Mouse (Mus musculus): ENCODE measurements around the gene Kdelr3.

The Kdelr3 gene

GRCm38 (mm10) chr15:79511553-79512320 is 4.5 kb upstream of the Kdelr3 start:
- peak; percentile 89 for DNase-seq

- DNase-seq, result no peak
Measured at GRCm38 (mm10) chr15:79513940-79514339, 2.3 kb upstream of the Kdelr3 start.

GRCm38 (mm10) chr15:79517710-79518109 is 1.5 kb downstream of the Kdelr3 start:
- DNase-seq, result no peak

- no peak for DNase-seq
Measured at GRCm38 (mm10) chr15:79518571-79518970, 2.4 kb downstream of the Kdelr3 start.

GRCm38 (mm10) chr15:79519400-79520220 is 3.4 kb downstream of the Kdelr3 start:
- no peak for DNase-seq

GRCm38 (mm10) chr15:79525564-79525963 is 9.4 kb downstream of the Kdelr3 start:
- DNase-seq, result no peak

- no peak for DNase-seq
Measured at GRCm38 (mm10) chr15:79525979-79526768, 10.0 kb downstream of the Kdelr3 start.

GRCm38 (mm10) chr15:79527192-79527591 is 11.0 kb downstream of the Kdelr3 start:
- no peak for DNase-seq

- DNase-seq, result no peak
Measured at GRCm38 (mm10) chr15:79527991-79528639, 11.9 kb downstream of the Kdelr3 start.

- DNase-seq, result no peak
Measured at GRCm38 (mm10) chr15:79529935-79530334, 13.7 kb downstream of the Kdelr3 start.

GRCm38 (mm10) chr15:79533796-79534195 is 17.6 kb downstream of the Kdelr3 start:
- DNase-seq, result no peak

GRCm38 (mm10) chr15:79543968-79544367 is 27.8 kb downstream of the Kdelr3 start:
- DNase-seq, result no peak

GRCm38 (mm10) chr15:79545496-79545895 is 29.3 kb downstream of the Kdelr3 start:
- DNase-seq, result no peak

- no peak for DNase-seq
Measured at GRCm38 (mm10) chr15:79545921-79546399, 29.7 kb downstream of the Kdelr3 start.

GRCm38 (mm10) chr15:79546410-79547288 is 30.4 kb downstream of the Kdelr3 start, which contains the start of gene Ddx17:
Gene Ddx17 (minus strand): TSS chr15:79546741.
- peak; percentile 99 for DNase-seq

GRCm38 (mm10) chr15:79547289-79547820 is 31.1 kb downstream of the Kdelr3 start:
- DNase-seq, result no peak

GRCm38 (mm10) chr15:79548226-79548625 is 32.0 kb downstream of the Kdelr3 start:
- DNase-seq, result no peak

GRCm38 (mm10) chr15:79552566-79552965 is 36.4 kb downstream of the Kdelr3 start:
- DNase-seq, result no peak

GRCm38 (mm10) chr15:79559649-79560048 is 43.4 kb downstream of the Kdelr3 start:
- no peak for DNase-seq

GRCm38 (mm10) chr15:79562417-79562816 is 46.2 kb downstream of the Kdelr3 start:
- DNase-seq, result peak; percentile 41

Data from right cerebral cortex, postnatal 25 days (tissue).